Mouse (Mus musculus) CH12F3 (cell line): ENCODE data around the gene Stard3.

Experiments used
- in situ Hi-C: fragments of 300-500 bp; cut with MboI; formaldehyde crosslinking; loops from 2 replicates; pipeline ENCODE4 v1.14.3; 2020; ENCODE audit warnings: low sequenced_read_pairs

Gene Stard3

GRCm38 (mm10) chr11:98358161-98359083, at the start of gene Stard3:
TSS of gene Stard3 (plus strand) at chr11:98358368.
- in situ Hi-C loops: no loop called here

DNA sequence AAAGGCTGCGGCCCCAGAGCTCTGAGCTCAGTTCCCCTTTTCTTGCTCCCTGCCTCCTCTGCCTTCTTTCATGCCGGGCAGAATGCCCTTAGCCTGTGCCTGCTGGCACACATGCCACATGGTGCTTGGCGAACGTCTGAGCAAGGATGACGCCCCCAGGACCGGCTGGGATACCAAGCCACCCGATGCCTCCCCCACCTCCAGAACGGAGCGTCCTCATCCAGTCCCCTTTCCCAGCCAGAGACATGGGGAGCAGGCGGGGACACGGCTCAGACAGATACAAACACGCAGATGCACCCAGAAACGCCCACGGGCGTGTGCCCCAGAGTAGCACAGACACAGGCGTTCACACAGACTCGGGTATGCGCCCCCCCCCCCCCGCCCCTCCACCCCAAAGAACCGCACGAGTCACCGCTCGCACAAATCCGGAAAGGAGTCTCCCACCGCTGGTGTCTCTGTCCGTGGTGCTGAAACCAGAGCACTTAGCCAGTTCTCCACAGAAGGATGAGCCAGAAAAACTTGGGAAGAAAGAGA, 44.3 kb upstream of the Stard3 start:
- in situ Hi-C loops: no loop called here

DNA sequence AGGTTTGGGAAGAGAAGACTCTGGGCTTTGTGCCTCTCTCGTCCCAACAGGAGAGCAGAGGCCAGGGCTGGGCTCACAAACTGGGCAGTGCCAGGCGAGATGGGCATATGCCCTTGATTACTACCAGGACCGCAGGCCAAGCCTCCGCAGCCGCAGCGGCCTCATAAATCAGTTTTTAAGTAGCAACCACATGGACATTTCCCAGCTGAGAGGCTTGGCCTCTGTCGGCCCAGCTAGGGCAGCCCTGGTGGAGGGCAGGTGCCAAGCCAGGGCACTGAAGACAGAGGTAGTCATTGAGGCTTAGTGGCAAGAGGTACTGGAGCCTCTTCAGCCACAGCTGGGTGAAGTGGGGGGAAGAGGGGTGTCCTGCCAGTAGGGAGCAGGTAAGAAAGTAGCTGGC, 40.7 kb upstream of the Stard3 start:
- in situ Hi-C loops: no loop called here

DNA sequence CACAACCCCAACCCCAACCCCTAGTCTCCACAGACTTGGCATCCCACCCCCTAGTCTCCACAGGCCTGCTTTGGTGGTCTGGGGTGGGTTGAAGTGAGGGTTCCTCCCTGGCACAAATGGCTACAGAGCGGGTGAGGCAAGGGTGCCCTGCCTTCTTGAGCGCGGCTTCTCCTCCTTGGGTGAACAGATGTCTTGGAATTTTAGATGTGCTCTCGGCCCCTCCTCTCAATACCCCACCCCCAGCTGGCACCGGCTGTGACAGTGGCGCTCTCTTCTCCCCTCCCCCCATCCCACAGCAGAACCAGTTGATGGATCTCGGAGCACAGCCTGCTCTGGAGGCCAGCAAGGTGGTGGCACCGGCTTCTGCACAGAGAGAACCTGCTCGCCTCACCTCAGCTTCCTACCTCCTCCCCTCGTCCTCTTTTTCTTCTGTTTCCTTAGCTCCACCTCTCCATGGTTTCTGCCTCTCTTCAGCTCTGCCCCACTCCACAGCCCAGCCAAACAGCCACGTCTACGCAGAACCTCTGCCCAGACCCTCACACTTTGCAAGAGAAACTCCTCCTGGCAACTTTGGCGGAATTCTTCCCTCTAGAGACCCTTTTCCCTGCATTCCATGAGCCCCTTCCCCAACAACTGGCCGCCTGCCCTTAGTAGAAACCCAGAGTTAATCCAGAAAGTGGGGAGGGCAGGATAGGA, 39.6 kb upstream of the Stard3 start:
- in situ Hi-C loops: no loop called here

- in situ Hi-C loops: no loop called here
These were observed 39.0 kb upstream of the Stard3 start for GRCm38 (mm10) chr11:98319120-98319519.

- in situ Hi-C loops: no loop called here
These were observed 38.6 kb upstream of the Stard3 start for GRCm38 (mm10) chr11:98319544-98319943.

- in situ Hi-C loops: no loop called here
These were observed 38.2 kb upstream of the Stard3 start for GRCm38 (mm10) chr11:98319944-98320343.

- in situ Hi-C loops: no loop called here
These were observed 37.8 kb upstream of the Stard3 start for GRCm38 (mm10) chr11:98320381-98320780.

DNA sequence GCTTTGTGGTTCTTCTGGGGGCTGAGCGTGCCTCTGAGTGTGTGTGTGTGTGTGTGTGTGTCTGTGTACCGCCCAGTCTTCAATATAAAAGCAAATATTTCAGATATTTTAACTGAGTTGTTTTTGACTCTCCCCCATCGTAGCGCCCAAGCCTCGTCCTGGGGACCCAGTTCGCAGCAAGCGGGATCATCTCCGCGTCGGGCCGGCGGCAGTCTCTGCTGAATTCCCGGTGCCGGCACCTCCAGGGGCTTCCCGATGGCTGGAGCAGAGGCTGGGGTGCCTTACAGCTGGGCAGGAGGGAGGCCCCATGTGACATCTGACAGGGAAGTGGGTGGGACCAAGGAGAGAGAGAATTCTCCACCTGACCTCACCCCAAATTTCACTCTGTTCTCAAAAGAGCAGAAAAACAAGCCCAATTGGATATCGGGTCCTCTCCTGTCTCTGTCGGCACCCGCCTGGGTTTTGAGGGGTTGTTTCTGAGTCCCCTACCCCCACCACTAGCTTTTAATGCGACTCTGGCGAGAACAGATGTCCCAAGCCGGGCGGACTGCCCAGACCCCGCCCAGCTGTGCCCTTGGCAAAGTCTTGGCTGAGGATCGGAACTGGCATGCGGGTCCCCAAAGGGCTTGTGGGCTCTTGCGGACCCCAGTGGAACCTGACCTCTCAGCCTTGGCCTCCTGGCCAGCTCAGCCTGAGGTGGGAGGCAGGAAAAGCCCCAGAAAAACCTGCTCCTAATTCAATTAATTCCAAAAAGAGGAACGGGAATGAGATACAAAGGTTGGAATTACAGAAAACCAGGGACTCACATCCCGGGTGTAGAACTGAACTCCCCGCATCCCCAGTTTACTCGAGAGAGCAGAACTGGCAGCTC, 37.1 kb upstream of the Stard3 start:
- in situ Hi-C loops: no loop called here

- in situ Hi-C loops: no loop called here
These were observed 36.5 kb upstream of the Stard3 start for GRCm38 (mm10) chr11:98321677-98322003.

DNA sequence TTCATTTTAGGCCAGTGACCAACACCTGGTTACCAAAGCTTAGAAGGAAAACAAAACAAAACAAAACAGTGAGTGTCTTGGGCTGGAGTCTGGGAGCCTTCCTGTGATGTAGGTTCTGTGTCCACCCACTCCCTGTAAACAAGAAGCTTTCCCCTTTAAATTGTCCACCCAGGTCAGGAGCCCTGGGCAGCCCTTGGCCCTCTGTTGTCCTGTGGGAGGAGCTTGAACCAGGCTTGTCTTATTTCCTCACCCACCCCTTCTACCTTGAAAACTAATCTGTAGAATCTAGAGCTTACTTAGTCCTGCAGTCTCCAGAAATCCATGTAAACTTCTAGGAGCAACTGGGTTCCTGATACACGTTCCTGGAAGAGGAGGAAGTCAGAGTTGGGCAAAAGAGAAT, 36.0 kb upstream of the Stard3 start:
- in situ Hi-C loops: no loop called here

DNA sequence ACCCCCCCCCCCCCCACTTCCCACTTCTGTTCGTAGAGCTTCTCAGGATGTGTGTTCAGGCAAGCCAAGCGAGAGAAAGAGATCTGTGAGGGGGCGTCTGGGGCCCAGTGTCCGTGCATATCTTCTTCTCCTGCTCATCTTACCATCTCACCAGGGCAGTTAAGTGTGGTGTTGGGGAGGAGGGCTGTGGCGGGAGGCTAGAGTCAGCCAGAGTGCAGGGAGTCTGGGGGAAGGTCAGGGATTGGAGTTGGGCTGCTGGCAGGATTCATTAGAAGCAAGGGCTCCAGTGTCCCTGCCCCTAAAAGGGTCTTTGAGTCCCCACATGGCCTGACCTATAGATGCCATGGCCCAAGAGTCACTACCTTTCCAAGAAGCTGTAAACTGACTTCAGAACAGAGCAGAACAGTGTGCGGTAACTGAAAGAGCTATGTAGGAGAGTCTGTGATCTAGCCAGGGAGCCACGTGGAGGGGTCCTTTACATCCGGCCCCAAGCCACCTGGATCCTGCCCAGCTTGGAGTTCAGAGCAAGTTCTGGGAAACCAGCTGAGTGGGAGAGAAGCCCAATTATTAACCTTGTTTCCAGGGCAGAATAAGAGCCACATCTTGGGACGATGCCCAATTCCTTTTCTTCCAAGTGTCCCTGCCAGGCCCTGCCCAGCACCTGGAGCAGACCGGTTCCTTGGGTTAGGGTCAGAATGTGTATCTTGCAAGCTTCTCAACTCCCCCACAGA, 34.9 kb upstream of the Stard3 start:
- in situ Hi-C loops: no loop called here

DNA sequence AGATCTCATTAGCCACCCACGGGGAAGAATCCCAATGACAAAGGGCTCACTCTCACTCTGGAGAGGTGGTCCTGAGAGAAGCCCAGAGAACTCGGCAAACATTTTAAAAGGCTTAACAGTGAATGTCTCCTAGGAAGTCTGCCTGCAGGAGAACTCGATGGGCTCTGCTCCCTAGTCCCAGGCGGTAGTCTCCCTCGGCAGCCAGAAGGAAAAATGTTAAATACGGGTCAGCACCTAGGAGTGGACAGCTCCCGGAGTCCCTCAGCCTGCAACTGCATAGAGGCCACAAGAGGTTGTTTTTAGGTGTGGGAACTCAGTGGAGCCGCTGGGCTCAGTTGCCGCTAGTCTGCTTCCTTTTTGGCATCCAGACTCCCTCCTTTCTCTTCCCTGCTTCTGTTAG, 34.2 kb upstream of the Stard3 start:
- in situ Hi-C loops: no loop called here

DNA sequence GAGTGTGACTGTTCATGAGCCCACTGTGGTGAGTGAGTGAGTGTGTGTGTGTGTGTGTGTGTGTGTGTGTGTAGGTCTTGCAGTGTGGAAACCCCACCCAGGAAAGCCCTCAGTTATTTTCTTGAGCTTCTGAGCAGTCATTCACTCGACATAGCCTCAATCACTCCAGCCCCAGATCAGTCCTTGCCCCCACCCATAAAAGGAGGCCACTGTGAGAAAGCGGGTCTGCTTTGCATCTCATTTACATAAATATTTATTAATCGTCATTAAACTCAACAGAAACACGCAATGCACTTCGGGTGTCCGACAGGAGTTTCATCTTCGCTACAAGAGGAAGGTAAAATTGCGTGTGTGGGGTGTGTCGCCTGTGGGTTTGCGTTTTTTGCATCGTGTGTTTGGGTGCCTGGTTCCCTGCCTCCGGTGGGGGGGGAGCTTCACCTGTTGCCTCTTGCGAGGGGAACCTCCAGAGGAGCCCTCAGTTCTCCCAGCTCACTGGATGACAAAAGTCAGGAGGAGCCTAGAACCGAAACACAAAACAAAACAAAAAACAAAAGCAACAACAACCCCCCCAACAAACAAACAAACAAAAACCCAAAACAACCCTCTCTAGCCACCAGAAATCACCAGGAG, 32.9 kb upstream of the Stard3 start:
- in situ Hi-C loops: no loop called here

- in situ Hi-C loops: no loop called here
These were observed 32.3 kb upstream of the Stard3 start for GRCm38 (mm10) chr11:98325821-98326218.

GRCm38 (mm10) chr11:98326741-98327135, 31.4 kb upstream of the Stard3 start:
- in situ Hi-C loops: no loop called here

GRCm38 (mm10) chr11:98327136-98328030, 30.8 kb upstream of the Stard3 start:
- in situ Hi-C loops: no loop called here

- in situ Hi-C loops: no loop called here
These were observed 30.2 kb upstream of the Stard3 start for GRCm38 (mm10) chr11:98328031-98328370.
